Mouse (Mus musculus) cerebellum, adult 2 months (tissue): Measurements from ENCODE around the gene Cry2. TPM values are rescaled to one million over a fixed set of nuclear protein-coding genes. Genes with fewer than 3 reads are reported as not detected.

Source experiments
- DNase-seq, 2 experiments: peaks; one replicate each; pipeline ENCODE4 v3.0.0; 2021
- H3K27ac ChIP-seq: fragments of 200-500 bp; 2 replicates; pipeline ENCODE4 v1.5.1; 2012; ENCODE audit warnings: low read length, control low read depth, inconsistent platforms; ENCODE audit not compliant: insufficient read depth
- H3K27me3 ChIP-seq: fragments of 200-500 bp; 2 replicates; pipeline ENCODE4 v1.6.1; 2012; ENCODE audit warnings: inconsistent platforms, mild to moderate bottlenecking, low read length, moderate library complexity; ENCODE audit not compliant: control insufficient read depth, insufficient read depth
- H3K4me1 ChIP-seq: fragments of 200-500 bp; 2 replicates; pipeline ENCODE4 v1.6.1; 2011; ENCODE audit warnings: low read length; ENCODE audit not compliant: control insufficient read depth, insufficient read depth
- H3K4me3 ChIP-seq: fragments of 200-500 bp; replicated peaks from 2 replicates; pipeline ENCODE3; 2011; ENCODE audit warnings: mild to moderate bottlenecking, low read depth, low read length, control low read depth; ENCODE audit not compliant: insufficient read depth
- CTCF ChIP-seq: fragments of 200-500 bp; IDR thresholded peaks from 2 replicates; pipeline ENCODE4 v1.5.1; 2011; ENCODE audit warnings: low read depth, mild to moderate bottlenecking, control low read depth, low read length, moderate library complexity, borderline replicate concordance; ENCODE audit not compliant: insufficient read depth
- POLR2A ChIP-seq: fragments of 200-500 bp; IDR thresholded peaks from 2 replicates; pipeline ENCODE4 v1.6.1; 2011; ENCODE audit warnings: low read length, control low read depth, borderline replicate concordance; ENCODE audit not compliant: insufficient read depth
- WGBS: fragments of 180-500 bp; shearing (Covaris S2); methylation state at CpG from one replicate; pipeline ENCODE4 v1.1.7; 2018; 5-methylcytosine and 5-hydroxymethylcytosine counted together
- polyA plus RNA-seq: library from polyadenylated mRNA; depleted of rRNA; stranded (reverse); fragments of >200 nt; gene quantifications from 2 replicates; pipeline ENCODE4 v1.2.3, GENCODE M21; 2012

Gene Cry2
- polyA plus RNA-seq, 1 experiment, result 81.8 TPM

GRCm38 (mm10) chr2:92372767-92373436 lies 60.9 kb downstream of the Cry2 start:
- Histone ChIP-seq H3K4me1 (peaks cover 17% of the 10 kb centered on the region), H3K27ac (no peak overlapping the region), H3K4me3 (no peak overlapping the region), H3K27me3 (no peaks in the 10 kb centered on the region)
- DNase-seq, result peak; percentile 49 to 66
- WGBS, result 40% methylated on average over 9 of the region's 9 CpGs
- TF ChIP-seq CTCF (no peak), POLR2A (no peak)

- no peaks in the 10 kb centered on the region for H3K27me3 ChIP-seq
- 63% methylated on average over 10 of the region's 10 CpGs for WGBS
- H3K27ac ChIP-seq, result no peak overlapping the region
- peaks cover 17% of the 10 kb centered on the region for H3K4me1 ChIP-seq
- no peak overlapping the region for H3K4me3 ChIP-seq
- TF ChIP-seq CTCF (no peak), POLR2A (no peak)
- DNase-seq, result no peak
Observed at GRCm38 (mm10) chr2:92371971-92372690, 61.7 kb downstream of the Cry2 start.

DNA sequence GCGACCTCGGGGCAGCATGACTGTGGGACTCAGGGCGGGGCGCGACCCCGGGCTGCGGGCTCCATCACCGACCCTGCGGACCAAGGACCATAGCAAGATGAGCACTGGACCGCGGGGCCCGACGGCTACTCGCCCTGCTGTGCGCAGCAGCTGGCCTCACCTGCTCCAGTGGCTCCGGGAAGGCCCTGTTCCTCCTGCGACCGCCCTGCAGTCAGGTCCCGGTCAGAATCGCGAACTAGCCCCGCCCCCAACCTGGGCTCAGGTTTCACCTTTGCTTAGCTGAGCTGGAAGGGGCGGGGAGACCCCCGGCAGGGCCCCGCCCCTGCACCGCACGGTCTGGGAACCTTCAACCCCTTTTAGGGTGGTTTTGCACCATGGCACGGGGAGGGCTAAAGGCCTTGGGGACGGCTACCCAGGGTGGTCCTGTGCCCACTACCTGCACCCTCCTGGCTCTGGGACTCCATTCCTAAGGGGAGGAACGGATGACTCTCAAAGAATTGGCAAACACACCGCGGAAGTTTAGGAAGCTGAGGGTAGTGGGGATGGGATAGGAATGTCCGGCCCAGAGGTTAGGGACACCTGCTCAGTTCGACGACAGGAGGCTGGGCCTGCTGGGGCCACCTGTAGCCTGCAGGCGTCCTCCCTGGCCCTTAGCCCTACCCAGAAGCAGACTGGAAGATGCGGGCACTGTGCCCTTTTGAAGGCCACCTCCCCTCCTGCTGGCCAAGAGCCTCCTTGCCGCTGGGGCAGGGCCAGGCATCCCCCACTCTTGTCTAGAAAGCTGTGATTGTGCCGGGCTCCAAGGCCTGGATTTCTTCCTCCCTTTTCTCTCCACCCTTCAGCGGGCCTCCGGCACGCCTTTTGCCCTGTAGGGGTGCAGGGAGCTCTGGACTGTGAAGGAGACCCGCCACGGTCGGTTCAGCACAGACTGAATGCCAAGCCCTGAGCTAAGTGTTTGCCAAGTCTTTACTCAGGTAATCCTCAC lies 62.7 kb downstream of the Cry2 start:
- 11% methylated on average over 45 of the region's 45 CpGs for WGBS
- Histone ChIP-seq H3K27me3 (no peaks in the 10 kb centered on the region), H3K27ac (no peak overlapping the region), H3K4me1 (peaks cover 12% of the 10 kb centered on the region), H3K4me3 (peak overlapping the region; percentile 3)
- peak; percentile 33 to 34 for DNase-seq
- TF ChIP-seq POLR2A, result no peak
- TF ChIP-seq CTCF, result no peak

DNA sequence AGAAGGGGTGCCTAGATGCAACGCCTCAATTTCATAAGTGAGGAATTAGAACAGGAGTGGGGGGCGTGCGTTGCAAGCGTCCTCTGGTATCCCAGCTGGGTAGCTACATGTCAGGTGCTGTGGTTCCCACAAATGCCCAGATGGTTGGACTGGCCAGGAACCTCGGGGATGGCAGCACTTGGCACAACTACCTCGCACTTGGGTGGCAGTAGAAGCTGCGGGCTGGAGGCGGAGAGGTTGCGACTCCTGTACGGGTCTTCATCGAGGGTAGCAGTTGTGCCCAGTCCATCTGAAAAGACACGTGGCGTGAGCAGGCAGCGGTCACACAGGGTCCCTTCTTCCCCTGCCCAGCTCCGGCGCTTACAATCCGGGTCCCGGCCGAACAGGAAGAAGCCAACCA lies 63.5 kb downstream of the Cry2 start:
- H3K4me3 ChIP-seq, result peak overlapping the region; percentile 3
- 8% methylated on average over 19 of the region's 19 CpGs for WGBS

GRCm38 (mm10) chr2:92367383-92368029 lies 66.3 kb downstream of the Cry2 start:
- peak in 1 of 2 experiments; percentile 12 for DNase-seq
- H3K4me3 ChIP-seq, result no peak overlapping the region
- H3K27ac ChIP-seq, result no peak overlapping the region
- peaks cover 9% of the 10 kb centered on the region for H3K4me1 ChIP-seq
- WGBS, result 45% methylated on average over 20 of the region's 20 CpGs
- TF ChIP-seq POLR2A, result no peak
- no peak for TF ChIP-seq CTCF
- no peaks in the 10 kb centered on the region for H3K27me3 ChIP-seq

More for the DNA sequence above, 63.5 kb downstream of the Cry2 start:
- DNase-seq, result peak; percentile 32 to 44
- H3K27me3 ChIP-seq, result no peaks in the 10 kb centered on the region
- no peak for TF ChIP-seq CTCF
- no peak for TF ChIP-seq POLR2A
- no peak overlapping the region for H3K27ac ChIP-seq
- H3K4me1 ChIP-seq, result peaks cover 12% of the 10 kb centered on the region

DNA sequence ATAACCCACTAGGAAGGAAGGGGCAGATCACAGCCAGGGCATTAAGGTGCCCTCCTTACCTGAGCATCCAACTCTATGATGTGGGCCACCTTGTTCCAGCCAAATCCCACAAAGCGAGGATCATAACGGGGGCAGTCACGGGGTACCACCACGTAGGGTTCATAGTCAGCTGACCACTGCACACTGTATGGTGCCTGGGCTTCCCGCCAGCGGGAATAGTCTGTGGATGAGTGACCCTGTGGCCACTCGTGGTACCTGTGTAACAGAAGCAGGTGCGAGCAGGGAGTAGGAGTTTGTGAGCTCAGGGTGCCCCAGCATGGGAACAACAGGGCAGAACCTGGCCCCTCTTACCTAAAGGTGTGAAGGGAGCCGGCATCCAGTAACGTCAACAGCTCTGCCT lies 68.3 kb downstream of the Cry2 start:
- WGBS, result 61% methylated on average over 10 of the region's 10 CpGs
- Histone ChIP-seq H3K4me3 (no peak overlapping the region), H3K27ac (no peak overlapping the region), H3K27me3 (no peaks in the 10 kb centered on the region), H3K4me1 (peaks cover 6% of the 10 kb centered on the region)
- TF ChIP-seq POLR2A (no peak), CTCF (no peak)
- peak in 1 of 2 experiments; percentile 9 for DNase-seq

DNA sequence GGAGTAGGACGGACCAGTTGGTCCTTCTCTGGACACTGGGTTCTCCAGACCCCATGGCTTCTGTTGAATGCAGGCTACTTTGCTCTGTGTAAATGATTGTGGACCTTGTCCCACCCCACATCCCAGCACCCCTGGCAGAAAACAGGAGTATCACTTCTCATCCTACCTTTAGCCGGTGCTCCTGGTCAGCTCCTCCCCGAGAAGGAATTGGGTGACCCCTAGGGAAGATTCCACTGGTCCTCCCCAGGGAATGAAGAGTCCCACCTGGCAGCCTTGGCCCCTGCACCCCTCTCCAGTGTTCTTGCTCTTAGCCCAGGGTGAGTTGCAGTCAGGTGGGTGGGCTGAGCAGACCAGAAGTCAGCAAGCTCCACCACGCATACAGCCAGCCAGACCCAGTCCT lies 69.8 kb downstream of the Cry2 start:
- Histone ChIP-seq H3K27me3 (no peaks in the 10 kb centered on the region), H3K4me3 (no peak overlapping the region), H3K4me1 (peaks cover 10% of the 10 kb centered on the region), H3K27ac (no peak overlapping the region)
- TF ChIP-seq POLR2A (no peak), CTCF (no peak)
- 95% methylated on average over 4 of the region's 4 CpGs for WGBS
- no peak for DNase-seq
